Mouse (Mus musculus): ENCODE results near the gene Zbtb17. TPM values are rescaled to one million over a fixed set of nuclear protein-coding genes. Genes with fewer than 3 reads are reported as not detected.

Gene Zbtb17
- polyA plus RNA-seq, 1 experiment from 2014 or later = 5.5 TPM

DNA sequence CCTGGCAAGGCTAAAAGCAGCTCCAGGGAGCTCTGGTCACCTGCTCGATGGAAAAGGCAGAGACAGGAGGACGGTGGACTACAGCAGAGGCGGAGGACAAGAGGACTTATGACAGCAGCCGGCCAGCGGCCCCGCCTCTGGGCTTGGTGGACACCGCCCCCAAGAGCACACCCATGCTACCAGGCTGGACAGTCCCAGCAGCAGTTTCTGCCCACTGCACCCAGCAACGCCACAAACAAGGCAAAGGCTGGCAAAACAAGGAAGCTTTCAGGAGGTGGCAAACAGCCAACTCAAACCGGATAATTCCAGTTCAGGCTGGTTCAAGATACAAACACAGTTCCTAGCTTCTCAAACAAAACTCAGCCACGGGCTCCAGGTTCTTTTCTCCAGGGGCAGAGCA, 61.9 kb downstream of the Zbtb17 start:
- H3K4me3 ChIP-seq (ENCODE audit: low read depth, low read length) = no peak overlapping the region
- ATAC-seq = peak; percentile 95
- H3K4me2 ChIP-seq (ENCODE audit: low read depth, low read length) = no peak overlapping the region
- H3K27me3 ChIP-seq (ENCODE audit: insufficient read depth, low read length) = no peaks in the 10 kb centered on the region
- H3K36me3 ChIP-seq (replicated peaks; ENCODE audit: insufficient read depth, low read length) = no peaks in the 10 kb centered on the region; the same call in 1 of the 2 replicates
- H3K27ac ChIP-seq (ENCODE audit: low read depth) = peak overlapping the region; percentile 82
- peak; percentile 79 for DNase-seq
- 51% methylated on average over 10 of the region's 10 CpGs for WGBS (ENCODE audit: insufficient replicate concordance)
- H3K9me3 ChIP-seq (ENCODE audit: low read length) = no peaks in the 10 kb centered on the region
- H3K9ac ChIP-seq (replicated peaks) = no peak overlapping the region
- H3K4me1 ChIP-seq (ENCODE audit: insufficient read depth) = peaks cover 15% of the 10 kb centered on the region
- no peak; the same call in 1 of the 2 replicates for TF ChIP-seq EP300 (IDR thresholded peaks at IDR 0.05; ENCODE audit: low read depth)
- TF ChIP-seq CTCF (IDR thresholded peaks at IDR 0.05; ENCODE audit: low read depth) = 0 out of 2 replicates have a peak, but pooled peaks have one; percentile 20

DNA sequence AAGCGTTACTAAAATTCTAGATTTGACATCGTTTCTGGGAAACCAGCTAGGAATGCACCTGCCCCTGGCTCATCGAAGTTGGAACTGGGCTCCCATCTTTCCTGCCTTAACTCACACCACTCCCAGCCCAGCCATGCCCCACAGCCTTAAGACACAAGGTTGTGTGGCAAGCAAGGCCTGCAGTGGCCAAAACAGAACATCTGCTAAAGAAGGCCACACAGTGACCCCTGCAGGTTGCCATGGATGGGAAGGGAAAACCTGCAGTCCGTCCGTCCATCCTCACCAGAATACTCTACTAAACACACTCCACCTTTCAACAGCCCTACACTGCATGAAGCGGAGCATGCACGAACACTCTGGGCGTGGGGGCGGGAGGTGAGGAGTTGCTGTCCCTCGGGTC, 62.4 kb downstream of the Zbtb17 start:
- Histone ChIP-seq H3K9ac (replicated peaks) (no peak overlapping the region), H3K27ac (ENCODE audit: low read depth) (peak overlapping the region; percentile 82), H3K4me2 (ENCODE audit: low read depth, low read length) (no peak overlapping the region), H3K36me3 (replicated peaks; ENCODE audit: insufficient read depth, low read length) (no peaks in the 10 kb centered on the region; the same call in 1 of the 2 replicates), H3K4me1 (ENCODE audit: insufficient read depth) (peaks cover 15% of the 10 kb centered on the region), H3K4me3 (ENCODE audit: low read depth, low read length) (no peak overlapping the region), H3K9me3 (ENCODE audit: low read length) (no peaks in the 10 kb centered on the region), H3K27me3 (ENCODE audit: insufficient read depth, low read length) (no peaks in the 10 kb centered on the region)
- WGBS (ENCODE audit: insufficient replicate concordance) = 73% methylated on average over 10 of the region's 10 CpGs
- DNase-seq (peak; percentile 36), ATAC-seq (peak; percentile 25; the same call in 1 of the 2 replicates)
- peak; percentile 55 for TF ChIP-seq CTCF (IDR thresholded peaks at IDR 0.05; ENCODE audit: low read depth)
- TF ChIP-seq EP300 (IDR thresholded peaks at IDR 0.05; ENCODE audit: low read depth) = no peak

- Histone ChIP-seq H3K9me3 (ENCODE audit: low read length) (no peaks in the 10 kb centered on the region), H3K4me3 (ENCODE audit: low read depth, low read length) (no peak overlapping the region), H3K27me3 (ENCODE audit: insufficient read depth, low read length) (no peaks in the 10 kb centered on the region), H3K4me1 (ENCODE audit: insufficient read depth) (peaks cover 20% of the 10 kb centered on the region), H3K9ac (replicated peaks) (no peak overlapping the region), H3K27ac (ENCODE audit: low read depth) (no peak overlapping the region), H3K4me2 (ENCODE audit: low read depth, low read length) (no peak overlapping the region), H3K36me3 (replicated peaks; ENCODE audit: insufficient read depth, low read length) (no peaks in the 10 kb centered on the region; the same call in 1 of the 2 replicates)
- 73% methylated on average over 13 of the region's 13 CpGs for WGBS (ENCODE audit: insufficient replicate concordance)
- no peak for TF ChIP-seq CTCF (IDR thresholded peaks at IDR 0.05; ENCODE audit: low read depth)
- no peak for TF ChIP-seq EP300 (IDR thresholded peaks at IDR 0.05; ENCODE audit: low read depth)
- no peak for ATAC-seq
- no peak for DNase-seq
These were observed 66.0 kb downstream of the Zbtb17 start for GRCm38 (mm10) chr4:141510457-141510856.

DNA sequence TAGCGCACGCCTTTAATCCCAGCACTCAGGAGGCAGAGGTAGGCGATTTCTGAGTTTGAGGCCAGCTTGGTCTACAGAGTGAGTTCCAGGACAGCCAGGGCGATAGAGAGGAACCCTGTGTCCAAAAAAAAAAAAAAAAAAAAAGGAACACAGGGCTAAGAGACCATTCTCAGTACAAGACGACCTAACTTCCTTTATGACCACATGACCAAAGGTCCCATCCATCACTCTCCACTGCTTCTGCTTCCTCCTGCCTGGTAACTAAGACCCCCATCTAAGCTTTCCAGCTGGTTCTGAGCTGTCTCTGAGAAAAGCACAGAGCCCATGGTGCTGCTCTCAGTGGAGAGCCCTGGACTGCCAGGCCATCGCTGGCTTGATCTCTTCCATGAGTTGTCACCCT, 67.7 kb downstream of the Zbtb17 start:
- DNase-seq (no peak), ATAC-seq (no peak)
- Histone ChIP-seq H3K9ac (replicated peaks) (no peak overlapping the region), H3K9me3 (ENCODE audit: low read length) (no peaks in the 10 kb centered on the region), H3K36me3 (replicated peaks; ENCODE audit: insufficient read depth, low read length) (peaks cover 13% of the 10 kb centered on the region), H3K27ac (ENCODE audit: low read depth) (no peak overlapping the region), H3K27me3 (ENCODE audit: insufficient read depth, low read length) (no peaks in the 10 kb centered on the region), H3K4me2 (ENCODE audit: low read depth, low read length) (no peak overlapping the region), H3K4me1 (ENCODE audit: insufficient read depth) (peaks cover 9% of the 10 kb centered on the region), H3K4me3 (ENCODE audit: low read depth, low read length) (no peak overlapping the region)
- no peak for TF ChIP-seq CTCF (IDR thresholded peaks at IDR 0.05; ENCODE audit: low read depth)
- no peak for TF ChIP-seq EP300 (IDR thresholded peaks at IDR 0.05; ENCODE audit: low read depth)
- 70% methylated on average over 6 of the region's 6 CpGs for WGBS (ENCODE audit: insufficient replicate concordance)

- H3K36me3 ChIP-seq (replicated peaks; ENCODE audit: insufficient read depth, low read length) = peaks cover 28% of the 10 kb centered on the region
- H3K27me3 ChIP-seq (ENCODE audit: insufficient read depth, low read length) = no peaks in the 10 kb centered on the region
- H3K4me3 ChIP-seq (ENCODE audit: low read depth, low read length) = no peak overlapping the region
- H3K9me3 ChIP-seq (ENCODE audit: low read length) = no peaks in the 10 kb centered on the region
- ATAC-seq = peak; percentile 97
- TF ChIP-seq EP300 (IDR thresholded peaks at IDR 0.05; ENCODE audit: low read depth) = peak; percentile 64; the same call in 1 of the 2 replicates
- no peak for TF ChIP-seq CTCF (IDR thresholded peaks at IDR 0.05; ENCODE audit: low read depth)
- WGBS (ENCODE audit: insufficient replicate concordance) = 45% methylated on average over 12 of the region's 12 CpGs
- peaks cover 9% of the 10 kb centered on the region for H3K4me1 ChIP-seq (ENCODE audit: insufficient read depth)
- H3K4me2 ChIP-seq (ENCODE audit: low read depth, low read length) = peak overlapping the region; percentile 24; the same call in 1 of the 2 replicates
- peak; percentile 67 for DNase-seq
- no peak overlapping the region for H3K9ac ChIP-seq (replicated peaks)
- peak overlapping the region; percentile 89 for H3K27ac ChIP-seq (ENCODE audit: low read depth)
These were observed 69.8 kb downstream of the Zbtb17 start for GRCm38 (mm10) chr4:141514179-141514641.

Other genes with a start within 250 kb of the Zbtb17 start
- gene Rsg1, start 230.7 kb upstream of the Zbtb17 start, polyA plus RNA-seq (2015; fragmentation: Nextera tagmentation; extraction: Ambion mirVana) = 0.43 and 0.79 TPM in 2 replicates
- gene Arhgef19, start 205.2 kb upstream of the Zbtb17 start, polyA plus RNA-seq (2015; fragmentation: Nextera tagmentation; extraction: Ambion mirVana) = 3.0 and 4.2 TPM in 2 replicates
- 1.5 and 2.4 TPM in 2 replicates for gene Epha2, start 143.4 kb upstream of the Zbtb17 start, polyA plus RNA-seq (2015; fragmentation: Nextera tagmentation; extraction: Ambion mirVana)
- 0.53 and 0.96 TPM in 2 replicates for gene Fam131c, start 76.4 kb upstream of the Zbtb17 start, polyA plus RNA-seq (2015; fragmentation: Nextera tagmentation; extraction: Ambion mirVana)
- gene Clcnka, start 45.9 kb upstream of the Zbtb17 start, polyA plus RNA-seq (2015; fragmentation: Nextera tagmentation; extraction: Ambion mirVana) = not detected in 2 replicates
- gene Clcnkb, start 28.6 kb upstream of the Zbtb17 start, polyA plus RNA-seq (2015; fragmentation: Nextera tagmentation; extraction: Ambion mirVana) = not detected in 2 replicates
- 0.04 and 0.49 TPM in 2 replicates for gene Hspb7, start 23.9 kb upstream of the Zbtb17 start, polyA plus RNA-seq (2015; fragmentation: Nextera tagmentation; extraction: Ambion mirVana)
- not detected in 2 replicates for gene Srarp, start 8.5 kb upstream of the Zbtb17 start, polyA plus RNA-seq (2015; fragmentation: Nextera tagmentation; extraction: Ambion mirVana)
- gene Spen, start 93.9 kb downstream of the Zbtb17 start, polyA plus RNA-seq (2015; fragmentation: Nextera tagmentation; extraction: Ambion mirVana) = 2.3 and 3.0 TPM in 2 replicates
- gene Fblim1, start 161.4 kb downstream of the Zbtb17 start, polyA plus RNA-seq (2015; fragmentation: Nextera tagmentation; extraction: Ambion mirVana) = 1.5 and 1.8 TPM in 2 replicates
- 17.3 and 17.8 TPM in 2 replicates for gene Tmem82, start 174.0 kb downstream of the Zbtb17 start, polyA plus RNA-seq (2015; fragmentation: Nextera tagmentation; extraction: Ambion mirVana)
- gene Slc25a34, start 179.2 kb downstream of the Zbtb17 start, polyA plus RNA-seq (2015; fragmentation: Nextera tagmentation; extraction: Ambion mirVana) = 0.40 and 0.76 TPM in 2 replicates
- gene Plekhm2, start 220.2 kb downstream of the Zbtb17 start, polyA plus RNA-seq (2015; fragmentation: Nextera tagmentation; extraction: Ambion mirVana) = 1.7 TPM in 2 replicates
- not detected in 2 replicates for gene Rsc1a1, start 240.9 kb downstream of the Zbtb17 start, polyA plus RNA-seq (2015; fragmentation: Nextera tagmentation; extraction: Ambion mirVana)

Measured in liver, postnatal 0 days (tissue).